Mouse (Mus musculus): Measurements from ENCODE around the gene Hyal2.
A peak's percentile ranks its signal among the peaks of the same experiment; 100 is the strongest.
"Not testable (repeated sequence)": the region's sequence is repeated elsewhere in the genome, so short reads cannot be mapped to it uniquely, and the experiment has no call there.

The Hyal2 gene

GRCm38 (mm10) chr9:107570016-107570415 lies 2.3 kb downstream of the Hyal2 start:
- no peak for DNase-seq

DNA sequence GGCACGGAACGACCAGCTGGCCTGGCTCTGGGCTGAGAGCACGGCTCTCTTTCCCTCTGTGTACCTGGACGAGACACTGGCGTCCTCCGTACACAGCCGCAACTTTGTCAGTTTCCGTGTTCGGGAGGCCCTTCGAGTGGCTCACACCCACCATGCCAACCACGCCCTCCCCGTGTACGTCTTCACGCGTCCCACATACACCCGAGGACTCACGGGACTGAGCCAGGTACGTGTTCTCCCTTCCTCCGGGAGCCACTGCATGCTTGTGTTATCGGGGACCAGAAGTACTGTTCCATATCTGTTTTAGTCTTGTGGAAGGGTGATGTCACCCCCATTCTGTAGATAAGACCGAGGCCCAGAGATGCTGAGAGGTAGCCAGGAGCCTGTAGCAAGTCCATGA lies 3.1 kb downstream of the Hyal2 start:
- DNase-seq, result peak in 1 of 2 experiments; percentile 55

GRCm38 (mm10) chr9:107571534-107572326 lies 4.0 kb downstream of the Hyal2 start:
- DNase-seq, result peak in 1 of 2 experiments; percentile 55

- no peak for DNase-seq
Measured at GRCm38 (mm10) chr9:107572327-107572662, 4.5 kb downstream of the Hyal2 start.

- DNase-seq, result not testable (repeated sequence)
Measured at GRCm38 (mm10) chr9:107573774-107574173, 6.0 kb downstream of the Hyal2 start.

DNA sequence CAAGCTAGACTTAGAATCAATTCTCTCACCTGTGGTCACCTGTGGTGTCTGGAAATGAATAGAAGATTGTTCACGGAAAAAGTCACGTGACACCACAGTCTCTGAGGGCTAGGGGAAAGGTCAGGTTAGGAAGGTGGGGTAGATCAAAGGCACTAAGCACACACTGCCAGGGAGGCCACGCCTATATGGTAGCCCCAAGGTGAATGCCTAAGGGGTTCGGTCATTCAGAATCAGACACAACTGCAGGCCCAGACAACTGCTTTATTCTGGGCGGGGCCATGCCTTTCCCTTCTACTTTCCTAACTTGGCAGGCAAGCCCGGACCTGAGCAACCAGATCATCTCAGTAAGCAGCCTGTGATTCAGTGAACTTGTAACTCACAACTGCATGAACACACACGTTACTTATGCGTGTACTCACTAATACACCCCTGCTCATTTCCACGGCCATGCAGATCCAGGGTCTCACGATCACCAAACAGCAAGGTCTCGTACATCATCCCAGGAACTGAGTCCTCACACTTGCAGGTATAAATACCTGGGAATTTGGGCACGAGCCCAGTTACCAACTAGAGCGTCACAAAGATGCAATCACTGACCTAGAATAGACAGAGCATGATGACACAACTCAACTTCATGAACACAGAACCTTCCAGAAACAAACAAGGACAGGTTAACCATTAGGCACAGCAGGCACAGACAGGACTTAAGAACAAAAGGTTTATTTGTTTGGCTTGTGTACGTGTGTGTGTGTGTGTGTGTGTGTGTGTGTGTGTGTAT lies 8.0 kb downstream of the Hyal2 start:
- DNase-seq, result no peak

GRCm38 (mm10) chr9:107576357-107577107 lies 8.8 kb downstream of the Hyal2 start, which contains the start of gene Hyal1:
Hyal1 (plus strand) TSS chr9:107576927.
- peak; percentile 88 to 93 for DNase-seq

DNA sequence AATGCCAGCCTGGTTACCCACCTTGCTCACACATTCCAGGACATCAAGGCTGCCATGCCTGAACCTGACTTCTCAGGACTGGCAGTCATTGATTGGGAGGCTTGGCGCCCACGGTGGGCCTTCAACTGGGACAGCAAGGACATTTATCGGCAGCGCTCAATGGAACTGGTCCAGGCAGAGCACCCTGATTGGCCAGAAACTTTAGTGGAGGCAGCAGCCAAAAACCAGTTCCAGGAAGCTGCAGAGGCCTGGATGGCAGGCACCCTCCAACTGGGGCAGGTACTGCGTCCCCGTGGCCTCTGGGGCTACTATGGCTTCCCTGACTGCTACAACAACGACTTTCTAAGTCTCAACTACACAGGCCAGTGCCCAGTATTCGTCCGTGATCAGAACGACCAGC lies 10.1 kb downstream of the Hyal2 start:
- no peak for DNase-seq

DNA sequence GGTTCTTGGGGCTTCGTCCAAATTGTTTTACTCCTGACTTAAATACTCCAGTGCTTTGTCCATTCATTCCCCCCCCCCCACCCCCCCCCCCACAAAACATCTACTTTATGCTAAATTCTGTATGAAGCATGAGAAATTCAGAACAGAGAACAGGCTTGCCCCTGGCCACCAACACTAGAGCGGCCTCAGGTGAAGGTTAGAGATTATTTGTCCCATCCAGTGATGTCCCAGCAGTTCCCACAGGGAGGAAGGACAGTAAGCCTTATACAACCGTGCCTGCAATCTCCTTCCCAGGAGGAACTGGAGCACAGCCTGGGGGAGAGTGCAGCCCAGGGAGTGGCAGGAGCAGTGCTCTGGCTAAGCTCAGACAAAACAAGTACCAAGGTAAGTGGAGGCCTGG lies 10.8 kb downstream of the Hyal2 start, which contains the start of gene Naa80:
Gene Naa80, plus strand, starts transcription at position 301 of the 400 bp plus-strand sequence.
- no peak for DNase-seq

GRCm38 (mm10) chr9:107579023-107579900 lies 11.5 kb downstream of the Hyal2 start:
- DNase-seq, result no peak

DNA sequence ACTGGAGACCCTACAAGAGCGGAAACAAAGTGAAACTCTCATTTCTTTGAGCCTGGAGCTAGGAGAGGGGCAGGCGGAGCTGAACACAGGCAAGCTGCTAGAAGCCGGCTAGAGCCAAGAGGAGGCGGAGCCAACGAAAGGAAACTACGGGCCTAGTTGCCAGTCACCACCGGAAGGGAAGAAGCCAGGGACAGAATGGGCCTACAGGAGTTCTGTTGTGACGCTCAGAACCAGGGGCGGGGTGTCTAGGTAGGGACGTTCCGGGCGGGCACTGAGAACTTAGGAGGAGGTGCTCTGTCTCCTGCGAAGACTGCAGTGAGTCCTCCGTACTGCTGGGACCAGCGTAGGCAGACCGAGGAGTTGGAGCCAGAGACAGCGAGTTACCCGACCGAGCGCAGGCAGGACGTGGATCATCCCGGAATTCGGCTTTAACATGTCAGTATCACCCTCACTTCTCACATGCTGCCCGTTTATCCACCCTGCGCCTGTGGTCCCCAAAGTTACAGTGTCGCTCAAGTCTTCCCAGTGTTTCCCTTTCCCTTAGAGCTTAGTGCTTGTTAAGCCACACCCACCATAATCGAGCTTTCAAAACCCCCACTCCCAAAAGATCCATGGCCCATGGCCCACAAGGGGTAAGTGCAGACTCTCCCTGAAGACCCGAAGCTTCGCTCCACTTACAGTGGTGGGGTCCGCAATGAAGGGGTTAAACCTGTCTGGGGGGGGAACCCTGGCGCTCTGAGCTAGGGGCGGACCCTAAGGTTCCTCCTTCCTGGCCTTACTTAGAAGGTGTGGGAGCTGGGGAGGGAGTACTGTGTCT lies 13.0 kb downstream of the Hyal2 start, which contains the start of gene Hyal3:
Gene Hyal3, plus strand, starts transcription at position 318 of the 817 bp plus-strand sequence.
- DNase-seq, result peak; percentile 95 to 97

- no peak for DNase-seq
Measured at GRCm38 (mm10) chr9:107581584-107581983, 13.8 kb downstream of the Hyal2 start.

GRCm38 (mm10) chr9:107582509-107583062 lies 14.8 kb downstream of the Hyal2 start:
- peak in 1 of 2 experiments; percentile 71 for DNase-seq

DNA sequence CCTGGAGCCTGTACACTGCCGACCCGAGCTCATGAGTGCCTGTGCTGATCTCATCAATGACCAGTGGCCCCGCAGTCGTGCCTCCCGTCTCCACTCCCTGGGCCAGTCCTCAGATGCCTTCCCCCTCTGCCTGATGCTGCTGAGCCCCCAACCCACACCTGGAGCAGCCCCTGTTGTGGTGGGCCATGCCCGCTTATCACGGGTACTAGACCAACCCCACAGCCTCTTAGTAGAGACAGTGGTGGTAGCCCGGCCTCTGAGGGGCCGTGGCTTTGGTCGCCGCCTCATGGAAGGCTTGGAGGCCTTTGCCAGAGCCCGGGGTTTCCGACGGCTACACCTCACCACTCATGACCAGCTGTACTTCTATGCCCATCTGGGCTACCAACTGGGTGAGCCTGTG lies 15.4 kb downstream of the Hyal2 start:
- DNase-seq, result no peak

DNA sequence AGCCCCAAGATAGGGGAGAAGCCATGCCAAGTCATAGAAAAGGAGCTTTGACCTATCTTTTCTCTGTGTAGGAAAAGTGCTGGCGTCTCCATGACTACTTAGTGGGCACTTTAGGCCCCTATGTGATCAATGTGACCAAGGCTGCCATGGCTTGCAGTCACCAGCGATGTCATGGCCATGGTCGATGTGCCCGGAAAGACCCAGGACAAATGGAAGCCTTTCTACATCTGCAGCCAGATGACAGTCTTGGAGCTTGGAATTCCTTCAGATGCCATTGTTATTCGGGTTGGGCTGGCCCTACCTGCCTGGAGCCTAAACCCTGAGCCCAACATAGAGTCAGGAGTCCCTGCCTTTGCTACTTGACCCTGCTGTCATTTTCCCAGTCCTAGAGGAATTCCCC lies 18.8 kb downstream of the Hyal2 start:
- DNase-seq, result no peak

- DNase-seq, result peak; percentile 98 to 99
Measured at GRCm38 (mm10) chr9:107586974-107587832, 19.5 kb downstream of the Hyal2 start, which contains the start of gene Ifrd2. Ifrd2 (plus strand) TSS chr9:107587642.

DNA sequence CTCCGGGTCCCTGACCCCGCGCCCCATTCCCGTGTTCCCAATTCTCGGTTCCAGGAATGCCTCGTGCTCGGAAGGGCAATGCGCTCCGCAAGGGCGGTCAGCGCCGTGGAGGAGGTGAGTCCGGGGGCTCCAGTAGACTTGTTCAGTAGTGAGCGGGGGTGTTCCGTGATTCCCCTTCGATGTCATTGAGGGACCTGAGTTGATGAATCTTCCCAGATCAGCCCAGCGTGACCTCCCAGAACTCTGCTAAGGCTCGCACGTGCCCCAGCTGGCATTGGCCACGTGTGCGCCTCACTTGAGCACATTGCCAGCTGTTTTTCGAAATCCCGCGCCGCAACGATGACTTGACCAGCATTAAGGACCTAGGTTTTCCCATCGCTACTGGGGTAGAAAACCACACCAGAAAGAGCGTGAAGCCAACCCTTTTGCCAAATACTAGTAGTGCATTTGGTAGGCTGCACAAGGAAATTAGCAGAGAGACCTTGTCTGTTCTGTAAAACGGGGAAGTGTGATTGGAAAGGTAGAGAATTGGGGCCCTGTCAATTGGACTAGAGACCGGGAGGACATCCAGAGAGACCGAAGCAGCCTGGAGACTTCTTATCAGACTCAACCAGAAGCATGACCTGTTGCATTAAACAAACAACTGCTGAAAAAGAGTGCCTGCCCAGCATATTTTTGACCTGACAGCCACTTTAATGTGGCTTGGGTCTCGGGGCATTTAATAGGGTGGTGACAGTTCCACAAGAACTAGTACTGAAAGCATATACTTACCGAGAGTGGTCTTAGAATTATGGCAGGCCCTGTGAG lies 20.3 kb downstream of the Hyal2 start:
- peak; percentile 72 to 88 for DNase-seq

DNA sequence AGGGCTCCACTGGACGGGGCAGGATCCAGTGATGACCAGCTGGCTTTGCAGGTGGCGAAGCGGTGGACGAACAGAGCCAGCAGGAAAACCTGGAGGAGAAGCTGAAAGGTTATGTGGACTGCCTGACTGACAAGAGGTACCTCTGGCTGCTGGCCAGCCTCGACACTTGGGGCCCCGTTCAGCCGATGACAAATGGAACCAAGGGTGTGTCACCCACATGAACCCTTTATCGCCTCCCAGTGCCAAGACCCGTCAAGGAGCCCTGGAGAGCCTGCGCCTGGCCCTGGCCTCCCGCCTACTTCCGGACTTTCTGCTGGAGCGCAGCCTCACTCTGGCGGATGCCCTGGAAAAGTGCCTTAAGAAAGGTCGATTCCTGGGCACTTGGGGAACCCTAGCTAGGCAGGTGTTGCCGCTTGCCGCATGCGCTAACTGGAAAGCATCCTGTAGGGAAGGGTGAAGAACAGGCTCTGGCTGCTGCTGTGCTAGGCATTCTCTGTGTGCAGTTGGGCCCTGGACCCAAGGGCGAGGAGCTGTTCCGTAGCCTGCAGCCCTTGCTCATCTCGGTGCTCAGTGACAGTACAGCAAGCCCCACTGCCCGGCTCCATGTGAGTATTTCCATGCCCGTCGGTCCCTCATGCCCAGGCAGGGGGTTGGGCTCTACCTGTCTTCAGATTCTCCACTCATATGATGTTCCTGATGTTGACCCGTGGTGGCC lies 22.5 kb downstream of the Hyal2 start:
- peak; percentile 68 to 88 for DNase-seq

Measured in kidney, postnatal 25 days (tissue).